Comparison of ENCODE assay signal across 8 mouse cellular contexts in the genomic region with DNA sequence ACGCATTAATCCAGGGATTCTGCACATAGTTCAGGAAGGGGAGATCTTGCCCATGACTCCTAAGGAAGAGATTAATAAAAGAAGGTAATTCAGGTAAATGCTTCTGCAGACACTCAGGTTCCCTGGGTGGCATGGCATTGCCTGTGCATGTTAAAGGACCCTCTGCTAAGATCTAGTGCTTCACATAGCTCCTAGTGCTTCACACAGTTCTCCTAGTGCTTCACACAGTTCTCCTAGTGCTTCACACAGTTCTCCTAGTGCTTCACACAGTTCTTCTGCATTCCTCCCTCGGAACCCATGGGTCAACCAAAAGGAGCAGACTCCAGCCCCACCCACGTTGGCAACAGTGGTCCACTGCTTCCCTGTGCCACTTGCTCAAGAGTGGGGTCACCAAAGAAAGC. TPM values are rescaled to one million over a fixed set of nuclear protein-coding genes. Genes with fewer than 3 reads are reported as not detected.
A peak's percentile ranks its signal among the peaks of the same experiment; 100 is the strongest.
DNase-seq lines count a peak whose midpoint lies in the region; ATAC-seq and TF ChIP-seq lines count a peak whose summit lies in the region.

No protein-coding gene starts in this region.

- no peaks in the 10 kb centered on the region for H3K27me3 ChIP-seq in forebrain, embryonic 13.5 days
- H3K27me3 ChIP-seq in kidney, embryonic 15.5 days: no peaks in the 10 kb centered on the region
- no peaks in the 10 kb centered on the region for H3K27me3 ChIP-seq in myocyte (ENCODE audit: control insufficient read depth, insufficient read depth, insufficient read length)
- H3K27me3 ChIP-seq in intestine, embryonic 15.5 days (replicated peaks): no peaks in the 10 kb centered on the region
- no peaks in the 10 kb centered on the region for H3K27me3 ChIP-seq in intestine, embryonic 16.5 days (replicated peaks; ENCODE audit: control insufficient read depth, insufficient read depth, low read length)

- no peaks in the 10 kb centered on the region for H3K9me3 ChIP-seq in forebrain, embryonic 13.5 days (replicated peaks)
- H3K9me3 ChIP-seq in kidney, embryonic 15.5 days (replicated peaks): no peaks in the 10 kb centered on the region
- no peaks in the 10 kb centered on the region for H3K9me3 ChIP-seq in intestine, embryonic 15.5 days
- no peaks in the 10 kb centered on the region for H3K9me3 ChIP-seq in intestine, embryonic 16.5 days (ENCODE audit: control insufficient read depth, low read length)

- peaks cover 13% of the 10 kb centered on the region for H3K79me2 ChIP-seq in myocyte (ENCODE audit: control insufficient read depth, insufficient read depth)

- no peak for DNase-seq in left cerebral cortex, adult 2 months (ENCODE audit: extremely low spot score in 1 of 2, low spot score in 2 of 2)
- DNase-seq in left cerebral cortex, adult 9 months (ENCODE audit: low spot score in 2 of 2): no peak

- peaks cover 56% of the 10 kb centered on the region for H3K4me1 ChIP-seq in forebrain, embryonic 13.5 days
- H3K4me1 ChIP-seq in kidney, embryonic 15.5 days: peaks cover 57% of the 10 kb centered on the region
- peaks cover 31% of the 10 kb centered on the region for H3K4me1 ChIP-seq in intestine, embryonic 15.5 days (replicated peaks)
- H3K4me1 ChIP-seq in intestine, embryonic 16.5 days (ENCODE audit: control insufficient read depth, insufficient read depth, low read length): peaks cover 32% of the 10 kb centered on the region

- H3K9ac ChIP-seq in forebrain, embryonic 13.5 days: peak overlapping the region; percentile 14; the same call in 1 of the 2 replicates
- no peak overlapping the region for H3K9ac ChIP-seq in kidney, embryonic 15.5 days
- H3K9ac ChIP-seq in intestine, embryonic 15.5 days: no peak overlapping the region
- no peak overlapping the region for H3K9ac ChIP-seq in intestine, embryonic 16.5 days (ENCODE audit: low read depth, low read length)

- H3K27ac ChIP-seq in left cerebral cortex, adult 2 months: peak overlapping the region; percentile 96
- H3K27ac ChIP-seq in forebrain, embryonic 13.5 days: 0 out of 2 replicates have a peak overlapping the region, but pooled peaks have one; percentile 95
- H3K27ac ChIP-seq in kidney, embryonic 15.5 days: peak overlapping the region; percentile 93
- no peak overlapping the region for H3K27ac ChIP-seq in intestine, embryonic 15.5 days
- H3K27ac ChIP-seq in intestine, embryonic 16.5 days (ENCODE audit: low read length): no peak overlapping the region

- no peak overlapping the region for H3ac ChIP-seq in myocyte (ENCODE audit: control insufficient read depth, insufficient read length)

- no peak for TF ChIP-seq CTCF in left cerebral cortex, adult 2 months (IDR thresholded peaks at IDR 0.05)

- intact Hi-C loops in left cerebral cortex, adult 2 months (cut with DNase I): loop anchor here (5.0 kb wide), 1 partner anchor 72 kb away; no protein-coding TSS in a partner anchor

- peaks cover 14% of the 10 kb centered on the region for H3K36me3 ChIP-seq in forebrain, embryonic 13.5 days (ENCODE audit: poor library complexity, severe bottlenecking)
- peaks cover 9% of the 10 kb centered on the region; the same call in 1 of the 2 replicates for H3K36me3 ChIP-seq in kidney, embryonic 15.5 days
- H3K36me3 ChIP-seq in myocyte (ENCODE audit: control insufficient read depth, insufficient read depth): peaks cover 6% of the 10 kb centered on the region
- no peaks in the 10 kb centered on the region for H3K36me3 ChIP-seq in intestine, embryonic 15.5 days
- no peaks in the 10 kb centered on the region for H3K36me3 ChIP-seq in intestine, embryonic 16.5 days (ENCODE audit: control insufficient read depth, insufficient read depth, low read length)

- H3K4me2 ChIP-seq in forebrain, embryonic 13.5 days: peak overlapping the region; percentile 89
- peak overlapping the region; percentile 82 for H3K4me2 ChIP-seq in kidney, embryonic 15.5 days
- H3K4me2 ChIP-seq in myocyte (ENCODE audit: low read depth): peak overlapping the region; percentile 57
- H3K4me2 ChIP-seq in intestine, embryonic 15.5 days (replicated peaks): no peak overlapping the region
- no peak overlapping the region for H3K4me2 ChIP-seq in intestine, embryonic 16.5 days (ENCODE audit: low read depth, low read length)

- TF ChIP-seq POLR2A in myocyte (IDR thresholded peaks at IDR 0.05; ENCODE audit: insufficient read length, low read depth): no peak

- 77% methylated on average over 3 of the region's 3 CpGs for WGBS in forebrain, embryonic 13.5 days
- WGBS in kidney, embryonic 15.5 days: 75% methylated on average over 3 of the region's 3 CpGs
- 79% methylated on average over 3 of the region's 3 CpGs for WGBS in intestine, embryonic 15.5 days
- 75% methylated on average over 3 of the region's 3 CpGs for WGBS in intestine, embryonic 16.5 days

- no peak for ATAC-seq in forebrain, embryonic 13.5 days
- ATAC-seq in kidney, embryonic 15.5 days (replicated peaks; ENCODE audit: low FRiP score): no peak
- ATAC-seq in intestine, embryonic 15.5 days: no peak
- no peak for ATAC-seq in monocyte, adult 5-6 weeks (replicated peaks; ENCODE audit: insufficient number of reproducible peaks, low FRiP score, low TSS enrichment, poor library complexity, severe bottlenecking)
- no peak for ATAC-seq in intestine, embryonic 16.5 days

- peak overlapping the region; percentile 69 for H3K4me3 ChIP-seq in left cerebral cortex, adult 2 months
- no peak overlapping the region for H3K4me3 ChIP-seq in forebrain, embryonic 13.5 days
- peak overlapping the region; percentile 78; the same call in 1 of the 2 replicates for H3K4me3 ChIP-seq in kidney, embryonic 15.5 days (replicated peaks)
- no peak overlapping the region for H3K4me3 ChIP-seq in myocyte
- H3K4me3 ChIP-seq in intestine, embryonic 15.5 days (replicated peaks): no peak overlapping the region
- H3K4me3 ChIP-seq in intestine, embryonic 16.5 days (ENCODE audit: low read length): no peak overlapping the region

TF ChIP-seq in myocyte, 11 proteins besides CTCF, POLR2A, EP300 and RAD21:
- TF ChIP-seq SRF (IDR thresholded peaks at IDR 0.05; ENCODE audit: control insufficient read depth, insufficient read length, low read depth) (no peak), CEBPB (IDR thresholded peaks at IDR 0.05; ENCODE audit: insufficient read depth, poor library complexity, severe bottlenecking) (no peak), USF1 (IDR thresholded peaks at IDR 0.05; ENCODE audit: low read depth) (no peak), REST (IDR thresholded peaks at IDR 0.05; ENCODE audit: insufficient read depth, insufficient read length) (no peak), POLR2AphosphoS2 (IDR thresholded peaks at IDR 0.05; ENCODE audit: insufficient read length, low read depth) (no peak), MYOD1 (IDR thresholded peaks at IDR 0.05; ENCODE audit: control insufficient read depth in 1 of 3, insufficient read length in 2 of 3, low read depth in 2 of 3) (no peak), TCF12 (IDR thresholded peaks at IDR 0.05; ENCODE audit: insufficient read depth, poor library complexity, severe bottlenecking) (no peak), E2F4 (IDR thresholded peaks at IDR 0.05; ENCODE audit: insufficient read depth) (no peak), MYOG (IDR thresholded peaks at IDR 0.05; ENCODE audit: control insufficient read depth in 1 of 3, insufficient read depth in 1 of 3, insufficient read length in 2 of 3, low read depth in 2 of 3) (no peak), MAX (IDR thresholded peaks at IDR 0.05; ENCODE audit: low read depth) (no peak), TCF3 (IDR thresholded peaks at IDR 0.05; ENCODE audit: insufficient read length, low read depth) (no peak)

RNA-seq across cellular contexts. Expression of a gene that starts 56.1 kb away (rescaled TPM):
- total RNA-seq in left cerebral cortex, adult 2 months (2021): 100 to 1,000 TPM; 144 to 149 TPM
- polyA plus RNA-seq in forebrain, embryonic 13.5 days (2015; fragmentation: Nextera tagmentation; extraction: Ambion mirVana): 95.9 and 109 TPM in 2 replicates
- 124 and 131 TPM in 2 replicates for polyA plus RNA-seq in kidney, embryonic 15.5 days (2015; fragmentation: Nextera tagmentation; extraction: Ambion mirVana)
- polyA plus RNA-seq in myocyte (2012; fragmentation: generic; extraction: Trizol): 102 TPM
- 97.0 and 100 TPM in 2 replicates for polyA plus RNA-seq in intestine, embryonic 15.5 days (2015; fragmentation: Nextera tagmentation; extraction: Ambion mirVana)
- 16.0 to 20.2 TPM (median 17.6 TPM) in 3 replicates for total RNA-seq in monocyte, adult 5-6 weeks (2017)
- 88.6 and 91.2 TPM in 2 replicates for polyA plus RNA-seq in intestine, embryonic 16.5 days (2015; fragmentation: Nextera tagmentation; extraction: Ambion mirVana)

RNA-seq across cellular contexts. Expression of a gene that starts 56.7 kb away (rescaled TPM):
- total RNA-seq in left cerebral cortex, adult 2 months (2021): 10 to 100 TPM; 58.0 to 65.6 TPM
- polyA plus RNA-seq in forebrain, embryonic 13.5 days (2015; fragmentation: Nextera tagmentation; extraction: Ambion mirVana): 39.4 and 40.2 TPM in 2 replicates
- 23.1 and 24.8 TPM in 2 replicates for polyA plus RNA-seq in kidney, embryonic 15.5 days (2015; fragmentation: Nextera tagmentation; extraction: Ambion mirVana)
- polyA plus RNA-seq in myocyte (2012; fragmentation: generic; extraction: Trizol): 11.6 TPM
- polyA plus RNA-seq in intestine, embryonic 15.5 days (2015; fragmentation: Nextera tagmentation; extraction: Ambion mirVana): 14.3 and 15.1 TPM in 2 replicates
- total RNA-seq in monocyte, adult 5-6 weeks (2017): 146 to 413 TPM (median 198 TPM) in 3 replicates
- 12.2 and 14.4 TPM in 2 replicates for polyA plus RNA-seq in intestine, embryonic 16.5 days (2015; fragmentation: Nextera tagmentation; extraction: Ambion mirVana)

Comparison
In these comparisons a context has a peak if more than half of its experiments do, and no peak if none do; other contexts are left out.
1. H3K27ac ChIP-seq: peak in left cerebral cortex, adult 2 months (single experiment), forebrain, embryonic 13.5 days (single experiment) and kidney, embryonic 15.5 days (single experiment); none in intestine, embryonic 15.5 days (single experiment) and intestine, embryonic 16.5 days (single experiment).
2. H3K4me3 ChIP-seq: peak in left cerebral cortex, adult 2 months (single experiment) and kidney, embryonic 15.5 days (single experiment); none in forebrain, embryonic 13.5 days (single experiment), myocyte (single experiment), intestine, embryonic 15.5 days (single experiment) and intestine, embryonic 16.5 days (single experiment).
3. H3K4me2 ChIP-seq: peak in forebrain, embryonic 13.5 days (single experiment), kidney, embryonic 15.5 days (single experiment) and myocyte (single experiment); none in intestine, embryonic 15.5 days (single experiment) and intestine, embryonic 16.5 days (single experiment).